Mouse (Mus musculus): ENCODE data around the gene Ccdc87.
A peak's percentile ranks its signal among the peaks of the same experiment; 100 is the strongest.
"Not testable (repeated sequence)": the region's sequence is repeated elsewhere in the genome, so short reads cannot be mapped to it uniquely, and the experiment has no call there.

Ccdc87 gene

GRCm38 (mm10) chr19:4839149-4839548 is at the start of gene Ccdc87, which contains the start of gene Ccs:
Gene Ccdc87, plus strand, starts transcription at chr19:4839366.
Gene Ccs, minus strand, starts transcription at chr19:4839332.
- peak; percentile 98 for DNase-seq (ENCODE audit: low spot score)

DNA sequence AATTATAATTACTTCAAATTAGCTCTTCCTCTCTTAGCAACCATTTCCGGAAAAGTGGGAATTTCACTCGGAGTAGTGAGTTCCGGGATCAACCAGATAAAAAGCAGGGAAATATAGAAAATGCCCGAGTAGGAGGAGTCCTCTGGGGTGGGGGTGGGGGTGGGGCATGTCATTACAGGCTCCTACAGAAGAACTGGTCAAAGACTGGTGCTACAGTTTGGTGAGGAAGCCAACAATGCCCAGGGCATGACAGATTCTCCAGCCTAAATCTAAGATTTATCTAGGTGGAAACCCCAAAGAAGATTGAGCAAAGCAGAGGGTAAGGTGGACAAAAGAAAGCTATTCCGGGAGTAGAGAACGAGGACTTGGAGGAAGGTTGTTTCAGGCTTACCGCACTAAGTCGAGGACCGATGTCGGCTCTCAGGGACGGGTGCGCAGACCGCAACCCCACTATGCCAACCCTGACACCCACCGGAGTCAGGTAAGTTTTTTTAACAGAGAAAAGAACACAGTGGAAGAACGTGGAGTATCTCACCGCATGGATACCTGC is 45.8 kb upstream of the Ccdc87 start:
- DNase-seq (ENCODE audit: low spot score) = no peak

DNA sequence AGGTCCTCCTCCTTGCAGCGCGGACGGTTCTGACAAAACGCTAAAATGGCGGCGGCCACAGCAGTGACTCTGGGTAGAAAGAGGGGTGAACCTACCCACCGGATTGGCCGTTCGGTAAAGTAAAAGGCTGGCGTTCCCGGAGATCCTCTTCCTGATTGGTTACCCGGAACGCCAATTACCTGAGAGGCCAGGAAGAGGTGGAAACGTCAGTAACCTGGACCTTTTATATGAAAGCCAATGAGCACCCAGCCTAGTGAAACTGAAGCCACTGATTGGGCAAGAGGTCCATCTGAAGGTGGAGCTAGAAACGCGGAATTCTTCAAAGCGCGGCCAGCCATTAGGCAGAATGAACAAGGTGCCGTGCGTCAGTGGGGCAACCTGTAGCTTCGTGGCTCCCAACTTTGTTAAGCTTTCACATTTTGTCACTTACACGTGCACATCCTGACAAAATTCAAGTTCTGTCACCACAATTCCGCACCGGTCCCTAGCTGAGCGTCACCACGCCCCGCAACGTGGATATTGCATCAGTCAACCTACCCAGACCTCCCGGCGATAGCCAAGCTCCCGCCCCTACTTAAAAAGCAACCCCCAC is 45.2 kb upstream of the Ccdc87 start, which contains the start of gene Rbm4:
TSS of gene Rbm4 (minus strand) at position 71 of the 592 bp plus-strand sequence.
- DNase-seq (ENCODE audit: low spot score) = peak; percentile 100

GRCm38 (mm10) chr19:4795929-4796328 is 43.2 kb upstream of the Ccdc87 start:
- DNase-seq (ENCODE audit: low spot score) = no peak

GRCm38 (mm10) chr19:4797846-4798245 is 41.3 kb upstream of the Ccdc87 start:
- no peak for DNase-seq (ENCODE audit: low spot score)

- no peak for DNase-seq (ENCODE audit: low spot score)
Observed at GRCm38 (mm10) chr19:4799083-4799482, 40.1 kb upstream of the Ccdc87 start.

- no peak for DNase-seq (ENCODE audit: low spot score)
Observed at GRCm38 (mm10) chr19:4802691-4803091, 36.5 kb upstream of the Ccdc87 start.

DNA sequence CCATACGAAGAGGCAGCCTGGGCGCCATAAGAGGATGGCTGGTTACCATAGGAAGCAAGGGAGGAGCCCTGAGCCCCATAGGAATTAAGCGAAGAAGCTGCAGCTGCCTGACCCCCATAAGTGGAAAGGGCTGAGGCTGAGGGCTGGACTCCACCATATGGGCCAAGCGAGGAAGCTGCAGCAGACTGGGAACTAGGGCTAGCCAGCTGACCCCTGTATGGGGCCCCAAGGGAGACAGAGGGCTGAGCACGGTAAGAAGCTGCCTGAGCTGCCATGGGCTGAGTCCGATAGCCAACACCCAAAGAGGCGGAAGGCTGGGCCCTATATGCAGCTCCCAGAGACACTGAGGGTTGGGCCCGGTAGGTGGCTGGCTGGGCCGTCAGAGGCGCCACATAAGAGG is 35.9 kb upstream of the Ccdc87 start:
- DNase-seq (ENCODE audit: low spot score) = no peak

DNA sequence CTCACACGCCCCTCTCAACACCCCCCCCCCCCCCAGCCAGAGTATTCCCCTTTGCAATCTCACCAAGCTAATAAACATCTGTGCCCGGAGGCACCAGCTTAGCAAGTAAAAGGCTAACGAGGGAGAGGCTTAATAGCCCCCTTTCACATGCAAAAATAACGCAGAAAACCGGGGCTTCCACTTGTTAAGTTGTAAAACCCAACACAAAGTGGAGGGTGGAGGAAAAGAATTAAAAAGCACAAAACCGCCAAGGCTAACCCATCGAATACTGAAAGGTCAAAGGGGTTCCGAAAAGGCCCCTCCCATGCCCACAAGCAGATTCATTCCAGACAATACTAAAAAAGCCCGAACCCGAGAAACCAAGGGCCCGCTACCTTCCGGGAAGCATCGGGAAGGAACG is 28.9 kb upstream of the Ccdc87 start:
- DNase-seq (ENCODE audit: low spot score) = no peak

DNA sequence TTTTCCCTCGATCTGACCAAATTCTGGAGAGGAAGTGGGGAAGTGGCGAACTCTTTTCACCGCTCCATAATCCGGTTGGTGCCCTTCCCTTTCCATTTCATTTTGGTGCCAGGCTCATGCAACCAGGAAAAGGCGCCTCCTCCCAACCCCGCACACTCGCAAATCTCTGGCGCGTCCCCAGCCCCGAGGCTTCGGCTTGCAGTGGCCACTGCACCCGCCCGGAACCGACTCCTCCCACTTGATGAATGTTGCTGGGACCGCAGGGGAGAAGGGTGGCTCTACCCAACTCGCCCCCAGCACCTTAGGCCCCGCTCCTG is 28.5 kb upstream of the Ccdc87 start:
- DNase-seq (ENCODE audit: low spot score) = no peak

GRCm38 (mm10) chr19:4811063-4811908 is 27.9 kb upstream of the Ccdc87 start, which contains the start of the genes Gm21992 and Rbm14:
Gene Gm21992, minus strand, starts transcription at chr19:4811612.
Gene Rbm14, minus strand, starts transcription at chr19:4811634.
- peak; percentile 99 for DNase-seq (ENCODE audit: low spot score)

- DNase-seq (ENCODE audit: low spot score) = no peak
Observed at GRCm38 (mm10) chr19:4811909-4812242, 27.3 kb upstream of the Ccdc87 start.

DNA sequence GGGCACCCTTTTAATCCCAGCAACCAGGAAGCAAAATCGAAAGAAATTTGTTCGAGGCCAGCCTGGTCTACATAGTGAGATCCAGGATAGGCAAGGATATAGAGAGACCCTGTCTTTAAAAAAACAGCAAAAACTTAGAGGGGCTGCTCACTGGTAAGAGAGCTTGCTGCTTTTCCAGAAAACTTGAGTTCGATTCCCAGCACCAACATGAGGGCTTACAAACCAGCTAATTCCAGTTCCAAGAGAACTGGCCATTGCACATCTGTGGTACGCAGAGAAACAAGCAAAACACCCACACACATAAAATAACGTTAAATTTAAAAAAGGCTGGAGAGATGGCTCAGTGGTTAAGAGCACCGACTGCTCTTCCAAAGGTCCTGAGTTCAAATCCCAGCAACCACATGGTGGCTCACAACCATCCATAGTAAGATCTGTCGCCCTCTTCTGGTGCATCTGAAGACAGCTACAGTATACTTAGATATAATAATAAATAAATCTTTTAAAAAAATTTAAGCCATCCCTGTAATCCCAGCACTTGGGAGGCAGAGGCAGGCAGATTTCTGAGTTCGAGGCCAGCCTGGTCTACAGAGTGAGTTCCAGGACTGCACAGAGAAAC is 26.7 kb upstream of the Ccdc87 start:
- DNase-seq (ENCODE audit: low spot score) = not testable (repeated sequence)

DNA sequence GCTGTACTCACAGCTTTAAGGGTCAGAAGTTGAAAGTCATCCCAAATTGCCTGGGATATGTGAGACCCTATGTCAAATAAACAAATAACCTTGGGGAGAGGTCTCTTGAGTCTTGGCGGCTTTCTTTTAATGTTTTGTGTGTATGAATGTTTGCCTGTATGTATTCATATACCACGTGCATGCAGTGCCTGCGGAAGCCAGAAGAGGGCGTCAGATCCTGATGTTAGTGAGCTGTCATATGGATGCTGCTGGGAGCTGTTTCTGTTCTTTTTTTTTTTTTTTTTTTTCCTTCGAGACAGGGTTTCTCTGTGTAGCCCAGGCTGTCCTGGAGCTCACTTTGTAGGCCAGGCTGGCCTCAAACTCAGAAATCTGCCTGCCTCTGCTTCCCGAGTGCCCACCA is 26.2 kb upstream of the Ccdc87 start:
- no peak for DNase-seq (ENCODE audit: low spot score)

- no peak for DNase-seq (ENCODE audit: low spot score)
Observed at GRCm38 (mm10) chr19:4817182-4817835, 21.9 kb upstream of the Ccdc87 start.

- peak; percentile 56 for DNase-seq (ENCODE audit: low spot score)
Observed at GRCm38 (mm10) chr19:4820678-4821303, 18.4 kb upstream of the Ccdc87 start.

GRCm38 (mm10) chr19:4828444-4829114 is 10.6 kb upstream of the Ccdc87 start:
- peak; percentile 43 for DNase-seq (ENCODE audit: low spot score)

GRCm38 (mm10) chr19:4829156-4829555 is 10.0 kb upstream of the Ccdc87 start:
- DNase-seq (ENCODE audit: low spot score) = no peak

GRCm38 (mm10) chr19:4833977-4834376 is 5.2 kb upstream of the Ccdc87 start:
- no peak for DNase-seq (ENCODE audit: low spot score)

DNA sequence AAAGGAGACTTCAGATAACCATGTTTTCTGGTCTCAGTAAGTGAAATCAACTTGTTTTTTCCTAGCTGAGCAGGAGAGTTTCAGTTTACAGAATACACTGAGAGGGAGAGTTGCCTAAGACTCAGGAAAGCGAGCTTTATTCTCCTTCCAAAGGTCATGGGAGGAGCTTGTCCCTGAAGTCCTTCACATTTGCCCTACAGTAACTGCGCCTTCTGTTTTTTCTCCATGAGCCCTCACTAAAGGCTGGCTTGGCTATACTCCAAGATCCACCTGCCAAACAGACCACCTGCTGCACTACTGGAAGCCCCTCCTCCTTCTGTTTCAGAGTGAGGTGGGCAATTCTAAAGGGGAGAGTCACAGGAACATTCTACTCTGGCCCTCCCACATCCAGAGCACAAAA is 3.1 kb upstream of the Ccdc87 start:
- DNase-seq (ENCODE audit: low spot score) = no peak

DNA sequence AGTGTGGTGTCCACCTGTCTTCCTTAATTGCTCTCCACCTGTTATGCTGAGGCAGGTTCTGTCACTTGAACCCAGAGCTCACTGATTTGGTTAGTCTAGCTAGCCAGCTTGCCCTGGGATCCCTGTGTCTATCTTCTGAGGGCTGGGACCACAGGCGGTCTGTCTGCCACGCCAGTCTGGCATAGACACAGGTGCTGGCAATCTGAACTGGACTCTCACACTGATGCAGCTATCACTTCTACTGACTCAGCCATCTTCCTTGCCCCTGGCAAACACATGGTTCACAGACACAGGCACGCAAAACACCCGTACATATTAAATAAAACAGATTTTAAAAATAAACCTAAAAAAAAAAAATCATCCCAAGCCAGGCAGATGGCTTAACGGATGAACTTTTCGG is 2.1 kb upstream of the Ccdc87 start:
- no peak for DNase-seq (ENCODE audit: low spot score)

All from lung, postnatal 25 days (tissue).